Mouse (Mus musculus) myocyte (in vitro differentiated cells): ENCODE measurements at regions not wholly inside any gene's neighbourhood (a gene's known extent, or its start where the extent isn't known, plus 50 kb on each side); places are given as distances from the start of the nearest gene placed in this dataset.

Source experiments
- H3K27me3 ChIP-seq: one replicate; pipeline ENCODE4 v1.6.1; 2011; ENCODE audit not compliant: control insufficient read depth, insufficient read depth, insufficient read length
- H3K36me3 ChIP-seq: one replicate; pipeline ENCODE4 v1.6.1; 2011; ENCODE audit not compliant: control insufficient read depth, insufficient read depth
- H3K4me2 ChIP-seq: one replicate; pipeline ENCODE4 v1.6.1; 2011; ENCODE audit warnings: low read depth, control low read depth
- H3K4me3 ChIP-seq: one replicate; pipeline ENCODE4 v1.5.1; 2011; ENCODE audit warnings: mild to moderate bottlenecking, control low read depth, moderate library complexity
- H3K79me2 ChIP-seq: one replicate; pipeline ENCODE4 v1.6.1; 2011; ENCODE audit not compliant: control insufficient read depth, insufficient read depth
- H3ac ChIP-seq: one replicate; pipeline ENCODE4 v1.6.1; 2011; ENCODE audit not compliant: control insufficient read depth, insufficient read length
- CEBPB ChIP-seq: IDR thresholded peaks from 2 replicates; pipeline ENCODE4 v1.6.1; 2011; ENCODE audit warnings: mild to moderate bottlenecking, moderate library complexity; ENCODE audit not compliant: poor library complexity, insufficient read depth, severe bottlenecking
- E2F4 ChIP-seq: IDR thresholded peaks from one replicate; pipeline ENCODE4 v1.6.1; 2011; ENCODE audit warnings: mild to moderate bottlenecking, control low read depth, moderate library complexity; ENCODE audit not compliant: insufficient read depth
- MAX ChIP-seq: IDR thresholded peaks from one replicate; pipeline ENCODE4 v1.6.1; 2011; ENCODE audit warnings: low read depth, mild to moderate bottlenecking, control low read depth
- MYOD1 ChIP-seq, 3 experiments: IDR thresholded peaks; one replicate each; pipeline ENCODE4 v1.6.1; 2011; ENCODE audit warnings: control low read depth in 2 of 3, low read depth in 2 of 3, mild to moderate bottlenecking in 2 of 3, moderate library complexity in 1 of 3; ENCODE audit not compliant: insufficient read length in 2 of 3, control insufficient read depth in 1 of 3
- MYOG ChIP-seq, 3 experiments: IDR thresholded peaks; one replicate each; pipeline ENCODE4 v1.6.1; 2011; ENCODE audit warnings: control low read depth in 2 of 3, low read depth in 2 of 3, mild to moderate bottlenecking in 2 of 3; ENCODE audit not compliant: insufficient read length in 2 of 3, control insufficient read depth in 1 of 3, insufficient read depth in 1 of 3
- POLR2A ChIP-seq: IDR thresholded peaks from one replicate; pipeline ENCODE4 v1.6.1; 2011; ENCODE audit warnings: low read depth, mild to moderate bottlenecking, control low read depth, moderate library complexity; ENCODE audit not compliant: insufficient read length
- POLR2AphosphoS2 ChIP-seq: IDR thresholded peaks from one replicate; pipeline ENCODE4 v1.6.1; 2011; ENCODE audit warnings: low read depth, control low read depth; ENCODE audit not compliant: insufficient read length
- REST ChIP-seq: IDR thresholded peaks from one replicate; pipeline ENCODE4 v1.6.1; 2011; ENCODE audit warnings: mild to moderate bottlenecking, control low read depth, moderate library complexity; ENCODE audit not compliant: insufficient read depth, insufficient read length
- SRF ChIP-seq: IDR thresholded peaks from one replicate; pipeline ENCODE4 v1.6.1; 2011; ENCODE audit warnings: low read depth; ENCODE audit not compliant: control insufficient read depth, insufficient read length
- TCF12 ChIP-seq: IDR thresholded peaks from one replicate; pipeline ENCODE4 v1.6.1; 2011; ENCODE audit warnings: mild to moderate bottlenecking, control low read depth; ENCODE audit not compliant: poor library complexity, insufficient read depth, severe bottlenecking
- TCF3 ChIP-seq: IDR thresholded peaks from one replicate; pipeline ENCODE4 v1.6.1; 2011; ENCODE audit warnings: low read depth, control low read depth; ENCODE audit not compliant: insufficient read length
- USF1 ChIP-seq: IDR thresholded peaks from one replicate; pipeline ENCODE4 v1.6.1; 2011; ENCODE audit warnings: low read depth, mild to moderate bottlenecking, control low read depth, moderate library complexity

DNA sequence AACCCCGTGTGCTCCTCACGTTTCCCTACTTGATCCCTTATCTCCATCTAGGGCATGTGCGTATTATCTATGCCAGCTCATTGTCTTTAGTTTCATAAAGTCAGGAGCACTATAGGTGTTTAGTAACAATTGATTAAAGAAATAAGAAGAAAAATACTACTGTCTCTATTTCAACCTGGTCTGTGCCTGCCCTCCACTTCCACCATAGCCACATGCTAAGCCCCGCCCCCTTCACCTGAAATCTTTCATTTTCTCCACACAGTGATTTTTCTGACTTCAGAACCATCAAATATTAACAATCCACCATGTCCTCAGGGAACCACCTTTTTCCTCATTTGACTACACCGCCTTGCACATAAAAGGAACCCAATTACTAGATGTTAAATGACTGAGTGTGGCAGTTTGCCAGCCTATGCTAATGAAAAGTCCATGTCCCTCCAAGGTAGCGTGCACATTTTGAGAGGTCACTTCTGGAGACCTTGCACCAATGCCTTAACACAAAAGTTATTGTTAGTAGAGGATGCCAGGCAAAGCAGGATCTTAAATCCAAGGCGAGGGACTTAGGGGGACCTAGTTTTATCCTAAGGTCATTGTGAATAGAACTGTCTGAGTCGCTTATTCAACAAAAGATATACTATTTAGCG lies 420.1 kb downstream of the Rapgef2 start:
- Histone ChIP-seq H3K27me3 (no peaks in the 10 kb centered on the region), H3K4me3 (no peak overlapping the region), H3K4me2 (no peak overlapping the region), H3ac (no peak overlapping the region), H3K79me2 (no peaks in the 10 kb centered on the region), H3K36me3 (no peaks in the 10 kb centered on the region)
- TF ChIP-seq POLR2A (no peak), MYOD1 (IDR thresholded peaks at IDR 0.05; ENCODE audit: control insufficient read depth in 1 of 3, insufficient read length in 2 of 3, low read depth in 2 of 3) (no peak), MAX (no peak), MYOG (IDR thresholded peaks at IDR 0.05; ENCODE audit: control insufficient read depth in 1 of 3, insufficient read depth in 1 of 3, insufficient read length in 2 of 3, low read depth in 2 of 3) (no peak), SRF (no peak), CEBPB (no peak), TCF12 (no peak), POLR2AphosphoS2 (no peak), E2F4 (no peak), TCF3 (no peak), REST (no peak), USF1 (no peak)

DNA sequence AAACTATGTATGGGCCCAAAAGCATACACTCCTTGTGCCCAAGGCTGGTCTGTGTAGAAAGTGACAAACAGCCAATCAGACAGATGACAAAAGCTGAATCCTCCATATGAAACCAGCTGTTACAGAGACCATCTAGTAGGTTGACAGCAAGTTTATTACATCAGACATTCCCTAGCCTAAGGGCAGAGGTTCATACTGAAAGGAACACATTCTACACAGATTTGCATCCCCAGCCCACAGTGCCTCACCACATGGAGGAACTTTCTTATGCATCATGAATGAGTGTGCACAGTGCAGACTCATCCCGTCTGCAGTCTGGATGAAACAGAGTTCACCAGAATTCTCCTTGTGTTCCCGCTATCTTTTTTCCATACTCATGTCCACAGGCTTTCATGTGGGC lies 423.3 kb downstream of the Rapgef2 start:
- H3K36me3 ChIP-seq: no peaks in the 10 kb centered on the region
- no peaks in the 10 kb centered on the region for H3K79me2 ChIP-seq
- no peaks in the 10 kb centered on the region for H3K27me3 ChIP-seq
- TF ChIP-seq CEBPB (no peak), USF1 (no peak), SRF (no peak), E2F4 (no peak), TCF3 (no peak), POLR2A (no peak)
- no peak overlapping the region for H3K4me3 ChIP-seq
- H3ac ChIP-seq: no peak overlapping the region
- H3K4me2 ChIP-seq: no peak overlapping the region

DNA sequence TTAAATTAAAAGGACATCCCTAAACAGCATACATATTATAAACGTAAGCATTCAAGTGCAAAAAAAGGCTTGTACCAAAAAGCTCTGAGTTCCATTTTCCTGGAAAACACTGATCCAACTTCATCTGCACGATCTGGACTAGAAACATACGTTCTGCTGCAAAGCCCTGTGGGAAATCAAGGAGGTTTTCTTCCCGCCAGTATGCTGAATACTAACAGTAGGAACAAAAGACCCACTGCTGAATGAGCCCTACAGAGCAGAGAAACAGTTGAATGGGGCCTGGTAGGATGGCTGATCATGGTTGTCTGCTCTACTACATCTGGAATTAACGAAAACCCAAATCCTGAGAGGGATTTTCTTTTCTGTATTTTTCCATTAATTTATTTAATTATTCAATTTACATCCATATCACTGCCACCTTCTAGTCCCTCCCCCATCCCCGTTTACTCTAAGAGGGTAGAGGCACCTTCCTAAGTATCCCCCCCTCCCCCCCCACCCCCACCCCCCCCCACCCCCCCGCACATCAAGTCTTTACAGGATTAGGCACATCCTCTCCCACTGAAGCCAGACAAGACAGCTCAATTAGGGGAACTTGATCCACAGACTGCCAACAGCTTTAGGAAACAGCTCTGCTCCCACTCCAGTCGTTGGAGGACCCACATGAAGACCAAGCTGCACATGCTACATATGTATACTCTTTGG lies 439.5 kb downstream of the Rapgef2 start:
- no peak overlapping the region for H3K4me3 ChIP-seq
- no peak overlapping the region for H3K4me2 ChIP-seq
- no peak for TF ChIP-seq MYOD1 (IDR thresholded peaks at IDR 0.05; ENCODE audit: control insufficient read depth in 1 of 3, insufficient read length in 2 of 3, low read depth in 2 of 3)
- TF ChIP-seq POLR2AphosphoS2: no peak
- no peak for TF ChIP-seq USF1
- no peak for TF ChIP-seq E2F4
- TF ChIP-seq CEBPB: no peak
- TF ChIP-seq MAX: no peak
- H3ac ChIP-seq: no peak overlapping the region
- H3K27me3 ChIP-seq: no peaks in the 10 kb centered on the region
- H3K79me2 ChIP-seq: no peaks in the 10 kb centered on the region
- no peaks in the 10 kb centered on the region for H3K36me3 ChIP-seq

DNA sequence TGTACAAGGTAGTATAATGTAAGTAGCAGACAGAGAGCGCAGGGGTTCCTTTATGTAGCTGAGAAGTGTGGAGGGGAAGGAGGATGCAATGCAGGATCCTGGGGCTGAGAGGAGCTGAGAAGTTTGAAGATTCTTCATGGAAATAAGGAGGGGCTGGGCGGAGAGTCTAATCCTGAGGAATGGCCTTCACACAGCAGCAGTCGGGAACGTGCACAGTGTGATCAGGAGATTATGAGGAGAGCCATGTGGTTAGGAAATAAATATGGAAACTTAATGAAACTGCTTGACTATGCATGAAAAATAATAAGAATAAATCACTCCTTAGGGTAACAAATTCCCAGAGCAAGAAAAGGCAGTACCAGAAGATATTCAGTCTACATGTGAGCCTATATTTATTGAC lies 445.1 kb downstream of the Rapgef2 start:
- Histone ChIP-seq H3K4me2 (no peak overlapping the region), H3ac (no peak overlapping the region), H3K4me3 (no peak overlapping the region), H3K36me3 (no peaks in the 10 kb centered on the region), H3K27me3 (no peaks in the 10 kb centered on the region), H3K79me2 (no peaks in the 10 kb centered on the region)
- TF ChIP-seq TCF12 (no peak), POLR2A (no peak), POLR2AphosphoS2 (no peak), REST (no peak), MYOG (IDR thresholded peaks at IDR 0.05; ENCODE audit: control insufficient read depth in 1 of 3, insufficient read depth in 1 of 3, insufficient read length in 2 of 3, low read depth in 2 of 3) (no peak), E2F4 (no peak), CEBPB (no peak), TCF3 (no peak), USF1 (no peak), MAX (no peak), MYOD1 (IDR thresholded peaks at IDR 0.05; ENCODE audit: control insufficient read depth in 1 of 3, insufficient read length in 2 of 3, low read depth in 2 of 3) (no peak), SRF (no peak)

DNA sequence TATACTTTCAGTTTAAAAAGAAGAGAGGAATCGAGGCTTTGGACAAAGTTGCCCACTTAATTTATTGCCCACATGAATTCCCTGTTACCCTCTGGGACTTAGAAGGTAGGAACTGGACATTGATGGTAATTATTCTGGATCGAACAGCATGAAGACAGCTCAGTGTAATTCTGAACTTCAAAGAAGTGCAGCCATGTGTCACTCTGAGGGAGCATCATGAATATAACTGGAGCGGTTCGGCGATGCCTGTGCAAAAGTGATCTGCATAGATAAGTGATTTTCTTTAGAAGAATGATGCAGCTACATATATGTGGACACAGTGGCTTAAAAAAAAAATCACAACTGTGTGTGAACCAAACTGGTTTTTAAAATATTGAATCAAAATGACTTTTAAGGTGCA lies 449.5 kb downstream of the Rapgef2 start:
- Histone ChIP-seq H3K4me3 (no peak overlapping the region), H3K27me3 (no peaks in the 10 kb centered on the region), H3ac (no peak overlapping the region), H3K36me3 (no peaks in the 10 kb centered on the region), H3K4me2 (no peak overlapping the region), H3K79me2 (no peaks in the 10 kb centered on the region)
- TF ChIP-seq TCF12 (no peak), POLR2A (no peak), E2F4 (no peak), CEBPB (no peak), TCF3 (no peak), USF1 (no peak), MYOD1 (IDR thresholded peaks at IDR 0.05; ENCODE audit: control insufficient read depth in 1 of 3, insufficient read length in 2 of 3, low read depth in 2 of 3) (no peak)
